8 mouse cellular contexts compared by ENCODE assay signal in the genomic region with DNA sequence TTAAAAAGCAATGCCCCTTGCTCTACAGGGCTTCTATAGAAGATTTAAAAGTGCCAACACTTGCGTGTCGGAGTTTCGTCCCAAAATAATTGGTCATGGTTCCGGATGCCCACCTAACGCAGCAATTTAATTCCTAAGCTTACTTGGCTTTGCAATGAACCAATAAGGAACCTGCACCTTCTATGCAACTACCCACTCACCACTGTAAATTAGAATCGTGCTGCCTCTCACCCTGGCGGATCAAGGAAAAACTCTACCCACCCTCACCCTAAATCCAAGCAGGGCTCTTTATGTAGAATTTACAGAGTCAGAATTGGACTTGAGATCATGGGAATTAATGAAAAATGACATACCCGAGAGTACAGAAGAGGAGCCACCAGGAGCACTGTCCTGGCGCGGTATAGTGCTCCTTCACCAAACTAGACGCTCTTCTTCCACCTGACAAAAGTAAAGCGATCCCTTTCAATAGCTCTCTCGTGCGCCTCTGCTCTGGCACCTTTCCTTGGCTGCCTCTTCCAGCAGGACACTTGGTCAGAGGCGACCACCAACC. TPM values are rescaled to one million over a fixed set of nuclear protein-coding genes. Genes with fewer than 3 reads are reported as not detected.
A peak's percentile ranks its signal among the peaks of the same experiment; 100 is the strongest.
DNase-seq lines count a peak whose midpoint lies in the region; ATAC-seq and TF ChIP-seq lines count a peak whose summit lies in the region.

No protein-coding gene starts in this region.

- no peak for DNase-seq in heart, postnatal 36 days
- DNase-seq in MEL-GATA-1-ER (ENCODE audit: extremely low read depth, low read depth): peak; percentile 64
- DNase-seq in gonadal fat pad, adult 2 months (ENCODE audit: low read depth): peak; percentile 52
- no peak for DNase-seq in liver, postnatal 0 days
- no peak for DNase-seq in embryo, embryonic 11 days
- DNase-seq in testis, postnatal 14 days (ENCODE audit: low spot score): no peak
- no peak for DNase-seq in thymus, postnatal 10 days (ENCODE audit: low spot score in 2 of 2)

- no peaks in the 10 kb centered on the region for H3K9me3 ChIP-seq in heart, embryonic 15.5 days (replicated peaks)
- no peaks in the 10 kb centered on the region for H3K9me3 ChIP-seq in liver, postnatal 0 days (ENCODE audit: low read length)

- 3% methylated on average over 15 of the region's 15 CpGs for WGBS in heart, embryonic 15.5 days
- 3% methylated on average over 15 of the region's 15 CpGs for WGBS in liver, postnatal 0 days (ENCODE audit: insufficient replicate concordance)

- H3K27me3 ChIP-seq in heart, embryonic 15.5 days: no peaks in the 10 kb centered on the region
- H3K27me3 ChIP-seq in liver, postnatal 0 days (ENCODE audit: insufficient read depth, low read length): no peaks in the 10 kb centered on the region

- intact Hi-C loops in heart, postnatal 36 days (cut with DNase I): no loop called here

- no peak for TF ChIP-seq EP300 in liver, postnatal 0 days (IDR thresholded peaks at IDR 0.05; ENCODE audit: low read depth)

- H3K9ac ChIP-seq in heart, embryonic 15.5 days: peak overlapping the region; percentile 63
- H3K9ac ChIP-seq in liver, postnatal 0 days (replicated peaks): peak overlapping the region; percentile 93

- H3K4me2 ChIP-seq in heart, embryonic 15.5 days: peak overlapping the region; percentile 61
- peak overlapping the region; percentile 83 for H3K4me2 ChIP-seq in liver, postnatal 0 days (ENCODE audit: low read depth, low read length)

- TF ChIP-seq CTCF in liver, postnatal 0 days (IDR thresholded peaks at IDR 0.05; ENCODE audit: low read depth): no peak

- peak overlapping the region; percentile 94 for H3K4me3 ChIP-seq in heart, embryonic 15.5 days
- H3K4me3 ChIP-seq in liver, postnatal 0 days (ENCODE audit: low read depth, low read length): peak overlapping the region; percentile 76

- H3K36me3 ChIP-seq in heart, embryonic 15.5 days: peaks cover 3% of the 10 kb centered on the region
- H3K36me3 ChIP-seq in liver, postnatal 0 days (replicated peaks; ENCODE audit: insufficient read depth, low read length): peaks cover 8% of the 10 kb centered on the region

- H3K4me1 ChIP-seq in heart, embryonic 15.5 days (replicated peaks): peaks cover 21% of the 10 kb centered on the region
- peaks cover 18% of the 10 kb centered on the region; the same call in 1 of the 2 replicates for H3K4me1 ChIP-seq in liver, postnatal 0 days (ENCODE audit: insufficient read depth)

- ATAC-seq in heart, embryonic 15.5 days (replicated peaks; ENCODE audit: insufficient number of reproducible peaks, insufficient read depth, low FRiP score, low read depth): peak; percentile 55
- ATAC-seq in liver, postnatal 0 days: peak; percentile 53

- peak overlapping the region; percentile 97 for H3K27ac ChIP-seq in heart, embryonic 15.5 days
- peak overlapping the region; percentile 86 for H3K27ac ChIP-seq in liver, postnatal 0 days (ENCODE audit: low read depth)

RNA-seq across cellular contexts. Expression of a gene that starts 0.4 kb away (rescaled TPM):
- polyA plus RNA-seq in heart, embryonic 15.5 days (2015; fragmentation: Nextera tagmentation; extraction: Ambion mirVana): 28.2 and 37.5 TPM in 2 replicates
- total RNA-seq in heart, postnatal 36 days (2021): 10 to 100 TPM; 34.3 to 35.3 TPM
- polyA plus RNA-seq in gonadal fat pad, adult 2 months (2012; rRNA removed): 29.0 and 29.7 TPM in 2 replicates
- 19.8 and 23.0 TPM in 2 replicates for polyA plus RNA-seq in liver, postnatal 0 days (2015; fragmentation: Nextera tagmentation; extraction: Ambion mirVana)

RNA-seq across cellular contexts. Expression of a gene that starts 0.4 kb away (rescaled TPM):
- polyA plus RNA-seq in heart, embryonic 15.5 days (2015; fragmentation: Nextera tagmentation; extraction: Ambion mirVana): 23.1 and 27.3 TPM in 2 replicates
- total RNA-seq in heart, postnatal 36 days (2021): 10 to 100 TPM; 29.6 to 35.0 TPM
- polyA plus RNA-seq in gonadal fat pad, adult 2 months (2012; rRNA removed): 34.0 and 35.1 TPM in 2 replicates
- polyA plus RNA-seq in liver, postnatal 0 days (2015; fragmentation: Nextera tagmentation; extraction: Ambion mirVana): 5.4 and 5.7 TPM in 2 replicates

RNA-seq across cellular contexts. Expression of a gene that starts 41.2 kb away (rescaled TPM):
- 89.5 and 99.0 TPM in 2 replicates for polyA plus RNA-seq in heart, embryonic 15.5 days (2015; fragmentation: Nextera tagmentation; extraction: Ambion mirVana)
- total RNA-seq in heart, postnatal 36 days (2021): 10 to 100 TPM; 10.7 to 13.8 TPM
- 8.0 and 12.1 TPM in 2 replicates for polyA plus RNA-seq in gonadal fat pad, adult 2 months (2012; rRNA removed)
- 54.9 and 56.4 TPM in 2 replicates for polyA plus RNA-seq in liver, postnatal 0 days (2015; fragmentation: Nextera tagmentation; extraction: Ambion mirVana)

RNA-seq across cellular contexts. Expression of a gene that starts 45.9 kb away (rescaled TPM):
- polyA plus RNA-seq in heart, embryonic 15.5 days (2015; fragmentation: Nextera tagmentation; extraction: Ambion mirVana): 88.5 and 98.2 TPM in 2 replicates
- 10 to 100 TPM; 64.9 to 71.7 TPM for total RNA-seq in heart, postnatal 36 days (2021)
- polyA plus RNA-seq in gonadal fat pad, adult 2 months (2012; rRNA removed): 42.5 and 48.5 TPM in 2 replicates
- polyA plus RNA-seq in liver, postnatal 0 days (2015; fragmentation: Nextera tagmentation; extraction: Ambion mirVana): 47.3 and 49.9 TPM in 2 replicates

RNA-seq across cellular contexts. Expression of a gene that starts 53.0 kb away (rescaled TPM):
- 14.4 and 14.8 TPM in 2 replicates for polyA plus RNA-seq in heart, embryonic 15.5 days (2015; fragmentation: Nextera tagmentation; extraction: Ambion mirVana)
- 10 to 100 TPM; 28.3 to 35.8 TPM for total RNA-seq in heart, postnatal 36 days (2021)
- polyA plus RNA-seq in gonadal fat pad, adult 2 months (2012; rRNA removed): 25.3 and 37.6 TPM in 2 replicates
- 3.8 and 5.5 TPM in 2 replicates for polyA plus RNA-seq in liver, postnatal 0 days (2015; fragmentation: Nextera tagmentation; extraction: Ambion mirVana)

Comparison
In these comparisons a context has a peak if more than half of its experiments do, and no peak if none do; other contexts are left out.
1. DNase-seq: peak in MEL-GATA-1-ER (single experiment) and gonadal fat pad, adult 2 months (single experiment); none in heart, postnatal 36 days (0 of 2), liver, postnatal 0 days (single experiment), embryo, embryonic 11 days (single experiment), testis, postnatal 14 days (single experiment) and thymus, postnatal 10 days (0 of 2).